Mouse (Mus musculus) bone marrow macrophage, adult 2 months (primary cell): ENCODE results near the gene Uvssa.

ENCODE experiments used
- CTCF ChIP-seq: IDR thresholded peaks from 2 replicates; pipeline ENCODE4 v1.5.1; 2012; ENCODE audit warnings: low read depth, mild to moderate bottlenecking, low read length, moderate library complexity
- POLR2A ChIP-seq: IDR thresholded peaks from 2 replicates; pipeline ENCODE4 v1.6.1; 2012; ENCODE audit warnings: mild to moderate bottlenecking, low read depth, low read length, borderline replicate concordance

DNA sequence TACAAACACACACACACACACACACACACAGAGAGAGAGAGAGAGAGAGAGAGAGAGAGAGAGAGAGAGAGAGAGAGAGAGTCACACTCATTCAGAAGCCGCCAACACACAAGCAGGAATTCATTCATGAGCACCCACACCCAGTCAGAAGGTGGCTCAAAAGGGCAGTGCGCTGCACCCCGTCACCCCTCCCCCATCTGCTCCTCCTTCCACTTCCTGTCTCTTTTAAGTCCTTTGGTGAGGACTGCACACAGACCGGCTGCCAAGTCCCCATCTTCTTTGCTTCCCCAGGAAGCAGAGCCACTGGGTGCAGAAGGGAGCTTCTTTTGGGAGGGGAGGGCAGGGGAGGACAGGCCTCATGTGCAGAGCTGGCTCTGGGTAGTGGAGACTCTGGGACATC is 57.6 kb downstream of the Uvssa start:
- TF ChIP-seq CTCF = no peak
- no peak for TF ChIP-seq POLR2A
